Mouse (Mus musculus) cerebellum, postnatal 14 days (tissue): ENCODE results near the gene Stmnd1.
A peak's percentile ranks its signal among the peaks of the same experiment; 100 is the strongest.

Experiments used
- DNase-seq, 2 experiments: peaks; one replicate each; pipeline ENCODE4 v3.0.0; 2021; ENCODE audit warnings: mixed read lengths in 2 of 2

Stmnd1 gene

DNA sequence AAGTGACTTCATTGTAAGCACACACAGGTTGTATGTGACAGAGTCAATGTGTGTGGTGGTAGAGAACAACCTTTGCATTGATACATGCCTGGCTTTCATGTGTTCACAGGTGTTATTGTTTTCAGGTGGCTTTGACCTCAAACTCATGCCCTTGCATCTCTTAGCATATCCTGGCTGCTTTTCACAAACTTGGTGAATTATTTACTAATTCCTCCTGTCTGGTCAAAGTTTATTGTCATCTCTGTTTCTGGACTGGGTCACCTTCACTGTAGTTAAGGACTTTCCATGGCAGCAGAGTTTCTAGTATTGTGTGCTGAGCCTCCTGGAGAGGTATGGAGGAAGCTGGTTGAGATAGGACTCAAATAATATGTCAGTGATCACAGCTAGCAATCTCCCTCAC is 20.8 kb downstream of the Stmnd1 start:
- no peak for DNase-seq

DNA sequence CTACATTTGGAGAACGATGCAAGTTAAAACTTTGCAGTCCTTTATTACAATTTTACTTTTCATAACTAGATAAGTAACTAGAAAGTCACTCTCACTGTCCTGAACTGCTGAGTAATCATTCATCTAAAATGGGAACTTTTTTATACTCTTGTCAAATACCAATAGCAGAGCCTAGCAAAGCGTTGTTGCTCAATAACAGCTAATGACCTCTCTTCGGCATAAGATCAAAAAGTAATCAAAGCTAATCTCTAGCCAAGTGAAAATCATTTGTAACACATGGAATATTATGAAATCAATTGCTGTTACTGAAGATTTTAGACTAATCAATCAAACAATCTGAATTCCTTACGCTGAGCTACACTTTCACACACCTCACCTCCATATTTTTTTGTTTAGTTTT is 24.2 kb downstream of the Stmnd1 start:
- no peak for DNase-seq

DNA sequence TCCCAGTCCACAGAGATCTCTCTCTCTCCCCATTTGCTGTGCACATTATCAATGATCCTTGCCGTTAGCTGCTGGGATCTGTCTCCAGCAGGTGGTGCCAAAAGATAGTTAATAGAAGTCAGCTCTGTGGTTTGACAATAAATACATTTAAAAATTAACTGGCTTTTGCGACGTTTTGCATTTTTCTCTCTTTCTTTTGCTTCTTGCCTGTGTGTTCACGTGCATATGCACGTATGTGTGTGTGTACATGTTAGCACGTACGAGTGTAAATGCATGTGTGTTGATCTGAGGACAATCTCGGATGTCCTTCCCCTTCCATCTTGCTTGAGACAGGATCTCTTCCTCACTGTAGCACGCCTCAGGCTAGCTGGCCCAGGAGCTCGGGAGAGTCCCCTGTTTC is 37.3 kb downstream of the Stmnd1 start:
- peak; percentile 82 to 84 for DNase-seq

DNA sequence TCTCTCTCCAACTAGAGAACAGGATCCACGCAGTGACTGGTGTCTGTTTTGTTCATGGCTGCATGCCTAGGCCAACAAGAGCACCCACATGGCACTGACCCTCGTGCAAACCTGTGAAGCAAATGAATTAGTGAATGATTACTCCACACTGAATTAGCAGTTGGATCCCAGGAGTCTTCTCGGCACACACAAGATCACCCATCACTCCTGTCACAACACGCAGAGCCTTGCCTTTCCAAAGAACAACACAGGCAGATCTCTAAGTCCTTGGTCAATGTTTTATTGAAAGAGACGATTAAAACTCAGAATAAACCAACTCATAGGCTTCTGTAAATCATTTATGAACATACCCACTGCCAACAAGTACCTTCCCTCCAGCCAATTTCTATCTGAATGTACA is 39.7 kb downstream of the Stmnd1 start:
- DNase-seq: no peak

DNA sequence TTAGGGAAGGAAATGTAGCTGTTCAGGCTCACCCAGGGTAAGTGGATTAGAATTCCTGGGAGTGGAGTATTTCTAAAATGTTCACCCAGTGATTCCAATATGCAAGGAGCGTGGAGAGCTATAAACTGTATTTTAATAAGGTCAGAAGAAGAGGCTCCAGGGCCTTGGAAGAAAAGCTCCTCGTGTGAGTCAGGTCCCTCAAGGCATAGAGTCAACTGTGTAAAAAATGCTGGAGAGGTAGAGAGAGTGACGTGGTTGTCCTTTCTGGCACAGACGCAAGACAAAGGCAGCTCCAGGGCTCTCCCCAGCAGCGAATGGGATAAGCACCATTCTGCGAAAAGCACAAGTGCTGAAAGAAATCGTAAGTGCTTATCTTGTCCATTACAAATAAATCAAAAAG is 41.6 kb downstream of the Stmnd1 start:
- DNase-seq: no peak

DNA sequence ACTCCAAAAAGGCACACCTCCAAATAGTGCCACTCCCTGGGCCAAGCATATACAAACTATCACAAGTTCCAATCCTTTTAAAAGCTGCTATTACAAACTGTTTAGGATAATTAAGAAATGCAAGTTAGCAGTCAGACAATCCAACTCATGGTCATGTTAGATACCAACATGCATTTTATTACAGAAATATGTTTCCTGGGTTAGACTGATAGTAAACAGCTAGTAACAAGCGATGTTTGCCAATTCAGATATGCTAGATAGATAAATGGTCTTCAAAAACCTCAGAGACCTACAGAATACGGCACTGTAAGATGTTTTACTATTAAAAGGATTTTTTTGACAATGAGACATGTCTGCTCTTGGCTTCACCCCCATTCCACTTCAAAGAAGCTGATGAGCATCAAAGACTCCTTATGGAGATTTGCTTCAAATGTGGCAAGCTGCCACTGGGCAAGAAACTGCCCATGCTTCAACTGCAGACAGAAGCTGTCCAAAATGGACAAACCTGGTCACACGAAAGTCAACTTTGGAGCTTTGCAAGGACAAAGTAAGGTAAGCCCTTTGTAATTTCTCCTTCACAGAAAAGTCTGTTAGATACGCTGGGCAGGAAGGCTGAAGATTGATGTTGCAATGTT is 52.9 kb downstream of the Stmnd1 start:
- DNase-seq: peak; percentile 52 to 60

DNA sequence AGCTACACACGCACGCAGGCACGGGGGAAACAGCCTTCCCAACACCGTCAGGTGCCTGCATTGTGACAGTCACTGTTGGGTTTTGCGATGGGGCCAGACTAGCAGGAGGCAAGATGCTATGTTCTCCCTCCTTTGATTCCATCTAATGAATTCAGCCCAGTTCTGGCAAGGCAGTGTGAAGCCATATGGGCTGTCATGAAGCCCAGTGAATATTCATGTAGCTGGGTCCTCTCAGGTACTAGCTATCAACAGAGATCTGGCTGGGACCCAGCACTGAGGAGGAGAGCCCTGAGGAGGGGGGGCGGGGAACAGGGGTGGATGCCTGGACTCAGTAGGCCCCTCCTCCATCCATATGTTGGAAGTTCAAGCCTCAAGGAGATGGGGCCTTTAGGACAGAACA is 61.5 kb downstream of the Stmnd1 start:
- peak; percentile 98 for DNase-seq

DNA sequence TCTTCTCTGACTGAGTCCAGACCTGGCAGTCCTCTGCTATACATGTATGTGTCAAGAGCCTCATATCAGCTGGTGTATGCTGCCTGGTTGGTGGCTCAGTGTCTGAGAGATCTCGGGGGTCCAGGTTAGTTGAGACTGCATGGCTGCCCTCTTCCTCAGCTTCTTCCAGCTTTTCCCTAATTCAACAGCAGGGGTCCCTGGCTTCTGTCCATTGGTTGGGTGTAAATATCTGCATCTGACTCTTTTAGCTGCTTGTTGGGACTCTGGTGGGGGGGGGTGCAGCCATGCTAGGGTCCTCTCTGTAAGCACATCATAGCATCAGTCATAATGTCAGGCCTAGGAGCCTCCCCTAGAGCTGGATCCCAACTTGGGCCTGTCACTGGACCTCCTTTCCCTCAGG is 62.8 kb downstream of the Stmnd1 start:
- DNase-seq: peak; percentile 39 to 55

DNA sequence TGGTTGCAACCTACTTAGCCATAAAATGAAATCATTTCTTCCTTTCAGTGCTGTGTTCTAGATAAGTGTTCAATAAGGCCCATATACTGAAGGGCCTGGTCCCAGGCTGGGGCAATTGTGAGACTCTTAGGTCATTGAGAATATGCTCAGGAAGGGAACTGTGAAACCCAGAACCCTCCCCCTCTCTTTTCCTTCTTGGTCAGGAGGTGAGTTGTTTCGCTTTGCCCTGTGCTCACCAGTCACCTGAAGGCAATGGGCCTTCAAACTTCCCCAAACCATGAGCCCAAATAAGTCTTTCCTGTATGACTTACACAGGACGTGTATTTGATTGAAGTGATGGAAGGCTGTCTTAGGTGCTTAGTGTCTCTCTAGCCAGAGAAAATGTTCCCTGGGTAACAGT is 64.3 kb downstream of the Stmnd1 start:
- DNase-seq: no peak

DNA sequence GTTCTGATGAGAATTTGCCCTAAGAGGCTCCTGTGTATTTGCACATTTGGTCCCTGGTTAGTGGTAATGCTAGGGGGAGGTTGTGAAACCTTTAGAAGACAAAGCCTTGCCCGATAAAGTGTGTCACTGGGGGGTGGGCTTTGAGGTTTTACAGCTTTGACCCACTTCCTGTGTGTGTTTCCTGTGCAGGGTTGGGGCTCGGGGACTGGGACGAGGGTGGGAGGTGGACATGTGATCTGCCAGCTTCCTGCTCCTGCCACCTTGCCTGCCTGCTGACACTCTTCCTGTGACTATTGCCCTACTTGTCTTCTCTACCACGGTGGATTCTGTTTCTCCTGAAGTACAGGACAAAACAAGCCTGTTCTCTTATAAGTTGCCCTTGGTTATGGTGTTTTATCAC is 66.4 kb downstream of the Stmnd1 start:
- no peak for DNase-seq

DNA sequence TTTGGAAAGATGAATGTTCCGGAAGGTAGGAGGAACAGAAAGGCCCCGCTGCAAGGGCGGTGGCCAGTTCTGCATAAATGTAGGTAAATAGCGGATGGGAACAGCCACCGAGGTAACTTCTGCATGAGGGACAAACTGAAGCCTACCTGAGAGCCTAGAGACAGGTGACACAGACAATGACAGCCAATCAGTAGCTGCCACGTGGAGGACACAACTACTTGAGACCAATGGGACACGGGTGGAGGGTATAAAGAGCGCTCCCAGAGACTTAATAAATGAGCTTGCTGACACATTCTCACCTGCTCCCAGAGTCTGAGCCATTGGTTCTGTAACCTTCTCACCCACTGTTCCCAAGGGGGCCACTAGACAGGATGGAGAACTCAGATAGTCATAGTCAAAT is 67.1 kb downstream of the Stmnd1 start:
- DNase-seq: no peak

DNA sequence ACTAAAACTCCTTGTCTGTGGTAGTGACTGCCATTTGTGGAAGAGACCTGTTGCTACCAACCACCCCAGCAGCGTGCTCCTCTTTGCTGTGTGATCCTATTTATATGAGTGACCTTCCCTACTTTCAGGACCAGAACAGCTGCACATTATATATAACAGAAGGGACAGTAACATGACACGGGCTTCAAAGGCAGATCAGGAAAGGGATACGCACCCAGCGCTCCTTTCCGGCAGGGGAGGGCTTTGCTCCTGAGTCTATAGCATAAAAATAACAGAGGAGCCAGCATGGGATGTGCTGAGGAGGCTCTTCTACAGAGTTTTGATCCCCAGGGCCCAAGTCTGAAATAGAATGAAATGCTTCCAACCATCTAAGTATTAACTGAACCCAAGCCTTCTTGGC is 67.9 kb downstream of the Stmnd1 start:
- no peak for DNase-seq

DNA sequence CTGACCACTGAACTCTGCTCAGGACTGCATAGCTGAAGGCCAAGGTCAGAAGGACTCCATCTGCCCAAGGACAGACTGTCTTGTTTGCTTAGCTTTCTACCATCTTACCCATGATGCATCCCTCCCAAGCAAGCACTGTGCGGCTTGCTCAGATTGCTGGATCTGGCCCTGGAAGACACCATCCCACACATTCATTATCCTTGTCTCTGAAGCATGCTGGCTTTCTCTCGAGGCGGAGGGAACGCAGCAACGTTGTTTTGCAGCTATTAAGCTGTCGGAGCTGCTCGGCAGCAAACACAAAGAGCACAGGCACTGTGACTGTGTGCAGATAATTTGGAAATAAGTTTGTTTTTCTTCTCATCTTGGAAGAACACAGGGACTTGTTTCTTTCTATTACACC is 69.7 kb downstream of the Stmnd1 start:
- no peak for DNase-seq

DNA sequence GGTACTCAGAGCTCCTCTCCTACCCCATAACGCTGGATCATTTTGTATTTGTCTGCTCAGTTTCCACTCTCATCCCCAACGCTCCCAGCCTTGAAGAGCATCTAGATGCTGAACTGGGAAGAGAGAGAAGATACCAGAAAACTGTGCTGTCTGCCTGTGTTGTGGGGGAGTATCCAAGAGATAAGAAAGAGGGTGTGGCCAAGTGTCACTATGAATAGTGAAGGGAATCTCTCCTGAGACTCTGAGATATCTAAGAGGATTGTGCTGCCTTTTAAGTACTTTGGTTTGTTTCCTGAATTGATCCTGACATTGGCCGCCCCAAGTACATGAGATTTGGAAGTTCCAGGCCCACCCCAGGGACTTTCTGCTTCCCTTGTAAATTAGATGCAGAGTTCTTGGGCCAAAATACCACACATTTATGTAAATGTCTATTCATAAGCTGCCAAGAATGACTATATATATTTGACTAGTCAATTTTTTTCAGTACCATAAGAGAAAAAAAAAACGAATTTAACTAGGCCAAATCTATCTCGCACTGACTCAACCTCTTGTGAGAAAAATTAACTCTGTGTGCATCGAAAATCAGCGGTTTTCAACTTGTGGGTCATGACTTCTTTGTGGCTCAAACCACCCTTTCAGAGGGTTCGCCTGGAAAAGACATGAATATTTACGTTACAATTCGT is 73.5 kb downstream of the Stmnd1 start:
- no peak for DNase-seq

DNA sequence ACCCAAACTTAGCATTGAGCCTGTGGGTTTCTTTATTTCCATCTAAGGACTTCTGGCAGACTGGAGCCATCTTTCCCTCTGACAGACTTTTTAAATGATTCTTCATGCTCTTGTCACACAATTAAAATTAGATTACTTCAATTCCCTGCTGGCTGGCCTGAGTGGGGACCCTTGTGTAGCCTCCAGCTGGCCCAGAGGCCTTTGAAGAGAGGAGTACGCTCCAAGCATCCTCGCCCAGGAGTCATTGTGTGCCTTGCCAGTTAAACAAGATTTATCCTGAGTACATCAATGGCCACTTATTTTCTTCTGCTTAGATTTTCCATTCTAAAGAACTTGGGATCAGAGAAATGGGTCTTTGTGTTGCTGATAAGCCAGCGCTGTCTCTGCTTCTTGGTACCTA is 76.1 kb downstream of the Stmnd1 start:
- peak in 1 of 2 experiments; percentile 48 for DNase-seq
